Mouse (Mus musculus) spleen, postnatal 0 days (tissue): ENCODE data around the gene Phf20. TPM values are rescaled to one million over a fixed set of nuclear protein-coding genes. Genes with fewer than 3 reads are reported as not detected.

Experiments used
- polyA plus RNA-seq: library from polyadenylated mRNA; unstranded; fragments of >200 nt; fragmentation: Nextera tagmentation; extraction: Ambion mirVana; gene quantifications from 2 replicates; pipeline ENCODE4 v1.2.1, GENCODE M21; 2015

Phf20 gene
- 23.7 and 26.6 TPM in 2 replicates for polyA plus RNA-seq

GRCm38 (mm10) chr2:156196302-156197128, at the start of gene Phf20:
Gene Phf20 (plus strand): TSS chr2:156196466.

GRCm38 (mm10) chr2:156180094-156180821, 16.0 kb upstream of the Phf20 start, which contains the start of gene Rbm39:
Gene Rbm39 (minus strand): TSS chr2:156180238.

GRCm38 (mm10) chr2:156312297-156312897, 116.1 kb downstream of the Phf20 start, which contains the start of the genes Cnbd2 and Scand1:
Gene Cnbd2 (plus strand): TSS chr2:156312299.
Gene Scand1 (minus strand): TSS chr2:156312704.

Other genes with a start within 250 kb of the Phf20 start
- 11.2 and 11.7 TPM in 2 replicates for gene Cep250, start 240.0 kb upstream of the Phf20 start, polyA plus RNA-seq
- gene 6430550D23Rik, start 188.5 kb upstream of the Phf20 start, polyA plus RNA-seq = 0.91 and 1.4 TPM in 2 replicates
- gene Ergic3, start 188.4 kb upstream of the Phf20 start, polyA plus RNA-seq = 86.9 and 101 TPM in 2 replicates
- gene Fer1l4, start 143.5 kb upstream of the Phf20 start, polyA plus RNA-seq = not detected in 2 replicates
- 1.5 and 2.0 TPM in 2 replicates for gene Spag4, start 131.3 kb upstream of the Phf20 start, polyA plus RNA-seq
- 32.5 and 32.6 TPM in 2 replicates for gene Cpne1, start 84.5 kb upstream of the Phf20 start, polyA plus RNA-seq
- 10.4 and 11.6 TPM in 2 replicates for gene Rbm12, start 84.5 kb upstream of the Phf20 start, polyA plus RNA-seq
- 2.3 and 6.4 TPM in 2 replicates for gene Gm28036, start 69.4 kb upstream of the Phf20 start, polyA plus RNA-seq
- gene Romo1, start 52.4 kb upstream of the Phf20 start, polyA plus RNA-seq = 299 and 335 TPM in 2 replicates
- 55.8 and 59.4 TPM in 2 replicates for gene Nfs1, start 52.3 kb upstream of the Phf20 start, polyA plus RNA-seq
- 456 and 510 TPM in 2 replicates for gene Rbm39, start 16.2 kb upstream of the Phf20 start, polyA plus RNA-seq
- 5.4 and 6.7 TPM in 2 replicates for gene Cnbd2, start 115.8 kb downstream of the Phf20 start, polyA plus RNA-seq
- 82.2 and 90.4 TPM in 2 replicates for gene Scand1, start 116.2 kb downstream of the Phf20 start, polyA plus RNA-seq
- 0.37 and 0.62 TPM in 2 replicates for gene Epb41l1, start 224.4 kb downstream of the Phf20 start, polyA plus RNA-seq